Mouse (Mus musculus) ES-CJ7 (cell line): ENCODE measurements at regions not wholly inside any gene's neighbourhood (a gene's known extent, or its start where the extent isn't known, plus 50 kb on each side); places are given as distances from the start of the nearest gene placed in this dataset.
A peak's percentile ranks its signal among the peaks of the same experiment; 100 is the strongest.

Source experiments
- DNase-seq: peaks from one replicate; pipeline ENCODE4 v3.0.0; 2011; ENCODE audit warnings: low read depth, low spot score

DNA sequence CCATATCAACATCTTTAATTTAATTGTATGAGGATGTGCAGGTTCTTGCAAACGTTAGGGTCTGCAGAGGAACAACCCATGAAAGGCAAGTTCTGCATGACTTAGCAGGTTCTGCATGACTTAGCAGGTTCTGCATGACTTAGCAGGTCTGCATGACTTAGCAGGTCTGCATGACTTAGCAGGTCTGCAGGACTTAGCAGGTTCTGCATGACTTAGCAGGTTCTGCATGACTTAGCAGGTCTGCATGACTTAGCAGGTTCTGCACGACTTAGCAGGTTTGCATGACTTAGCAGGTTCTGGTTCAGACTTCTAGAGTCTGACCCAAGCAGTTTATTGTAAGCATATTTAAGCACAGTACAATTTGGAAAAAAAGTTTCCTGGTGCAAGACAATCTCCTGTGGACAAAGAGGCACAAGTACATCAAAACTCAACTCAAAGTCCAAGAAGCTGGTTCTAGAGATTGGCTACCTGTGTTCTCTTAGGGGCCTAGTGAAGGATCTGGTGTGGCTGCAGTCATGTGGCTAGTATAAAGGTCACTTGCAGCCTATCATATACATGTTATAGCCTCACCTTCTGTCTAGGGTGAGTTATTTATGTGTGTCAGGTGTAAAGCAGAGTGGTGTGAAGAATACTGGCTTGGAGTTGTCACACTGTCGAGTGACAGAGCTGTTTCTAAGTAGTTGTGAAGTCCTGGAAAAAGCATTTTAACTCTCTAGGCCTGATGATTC, 50.5 kb upstream of the Prdx6 start:
- DNase-seq: peak; percentile 37

DNA sequence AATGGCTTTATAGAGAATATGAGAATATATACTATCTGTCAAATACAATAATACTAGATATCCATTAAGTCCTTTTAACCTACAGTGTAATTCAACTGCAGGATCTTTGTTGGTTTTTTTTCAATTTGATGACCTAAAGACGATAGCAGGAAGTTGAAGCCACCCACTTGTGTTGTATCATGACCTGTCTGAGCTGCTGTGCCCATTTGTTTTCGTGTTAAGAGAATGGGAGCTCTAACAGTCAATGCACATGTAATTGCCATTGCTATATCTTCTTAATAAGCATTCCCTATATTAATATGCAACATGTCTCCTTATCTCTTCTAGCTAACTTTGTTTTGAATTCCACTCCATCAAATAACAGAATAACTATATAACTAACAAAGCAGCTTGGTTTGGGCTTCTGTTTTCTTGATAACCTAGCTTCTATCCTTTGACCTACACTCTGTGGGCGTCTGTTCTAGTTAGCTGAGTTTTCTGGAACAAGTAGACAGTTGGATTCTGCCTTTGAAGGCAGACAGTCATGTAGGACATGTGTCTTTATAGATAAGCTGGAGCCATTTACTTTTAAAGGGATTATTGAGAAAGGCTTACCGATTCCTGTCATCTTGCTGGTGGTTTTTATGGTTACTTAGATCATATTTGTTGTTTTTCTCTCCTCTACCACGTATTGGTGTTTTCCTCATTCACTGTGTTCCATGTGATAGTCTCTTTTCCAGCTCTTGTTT, 55.9 kb upstream of the Prdx6 start:
- DNase-seq: no peak

DNA sequence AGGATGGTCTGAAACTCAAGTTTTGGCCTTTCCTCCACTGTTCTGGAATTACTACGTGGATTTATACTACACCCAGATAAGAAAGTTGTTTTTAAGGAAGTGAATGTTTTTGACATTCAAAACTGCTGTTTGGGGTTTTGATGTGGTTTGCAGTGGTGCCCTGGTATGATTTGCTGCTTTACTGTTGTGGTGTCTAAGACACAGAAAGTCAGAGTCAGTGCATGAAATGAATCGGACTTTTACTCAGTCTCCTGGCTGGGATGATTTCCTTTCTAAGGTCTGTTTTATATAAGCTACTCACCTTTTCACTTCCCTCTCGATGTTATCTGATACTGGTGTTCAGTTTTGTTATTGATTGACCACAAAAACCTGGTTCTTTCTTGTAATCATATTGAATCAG, 58.2 kb upstream of the Prdx6 start:
- DNase-seq: no peak

DNA sequence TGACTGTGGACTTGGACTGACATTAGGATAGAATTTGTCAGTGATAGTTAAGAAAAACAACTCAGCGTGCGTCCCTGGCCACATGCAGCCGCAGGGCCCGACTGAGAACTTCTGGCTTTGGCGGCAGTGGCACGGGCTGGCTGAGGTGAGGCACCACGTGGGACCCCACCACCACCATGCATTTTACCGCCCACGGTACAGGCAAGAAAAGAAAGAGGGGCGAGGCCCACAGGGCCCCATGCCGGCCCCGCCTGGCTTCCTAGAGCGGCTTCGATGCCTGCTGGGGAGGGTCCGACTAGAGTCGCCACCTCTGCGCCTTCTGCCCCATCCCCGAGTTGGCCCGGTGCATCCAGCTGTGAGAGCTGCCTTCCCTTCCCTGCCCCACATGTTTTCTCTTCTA, 63.1 kb upstream of the Prdx6 start:
- DNase-seq: peak; percentile 50

DNA sequence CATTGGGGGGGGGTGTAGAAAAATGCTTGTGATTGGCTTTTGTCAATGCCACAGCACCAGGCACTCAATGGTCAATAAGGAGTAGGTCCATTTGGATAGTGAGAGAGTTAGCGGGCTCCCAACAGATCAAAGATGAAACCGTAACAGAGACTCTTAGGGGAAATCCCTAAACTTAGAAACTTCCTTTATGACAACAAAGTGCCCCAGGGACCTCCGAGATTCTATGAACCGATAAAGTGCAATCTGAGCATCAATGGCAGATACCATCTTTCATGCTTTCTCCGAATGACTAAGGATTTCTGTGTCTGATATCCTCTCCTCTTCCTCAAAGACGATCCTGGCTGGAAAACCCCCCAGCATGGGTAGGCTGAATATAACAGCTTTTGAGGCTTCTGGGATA, 70.7 kb upstream of the Prdx6 start:
- no peak for DNase-seq

DNA sequence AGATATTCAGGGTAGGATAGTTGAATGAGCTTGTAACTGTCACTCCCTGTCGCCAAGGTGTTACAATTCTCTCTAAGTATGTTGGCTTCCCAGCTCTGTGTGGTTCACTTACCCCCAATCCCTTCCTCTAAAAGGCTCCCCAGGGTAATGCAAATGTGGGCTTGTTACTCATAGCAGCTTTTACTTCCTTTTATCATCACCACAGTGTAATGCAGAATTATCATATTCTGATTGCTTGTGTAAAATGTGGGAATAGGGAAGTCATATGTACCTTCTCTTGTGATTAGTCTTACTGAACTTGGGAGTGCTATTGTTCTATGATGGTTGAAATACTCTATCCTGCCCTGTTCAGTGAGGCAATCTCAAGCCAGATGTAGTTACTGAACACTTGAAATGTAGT, 66.0 kb upstream of the Tnfsf4 start:
- no peak for DNase-seq

DNA sequence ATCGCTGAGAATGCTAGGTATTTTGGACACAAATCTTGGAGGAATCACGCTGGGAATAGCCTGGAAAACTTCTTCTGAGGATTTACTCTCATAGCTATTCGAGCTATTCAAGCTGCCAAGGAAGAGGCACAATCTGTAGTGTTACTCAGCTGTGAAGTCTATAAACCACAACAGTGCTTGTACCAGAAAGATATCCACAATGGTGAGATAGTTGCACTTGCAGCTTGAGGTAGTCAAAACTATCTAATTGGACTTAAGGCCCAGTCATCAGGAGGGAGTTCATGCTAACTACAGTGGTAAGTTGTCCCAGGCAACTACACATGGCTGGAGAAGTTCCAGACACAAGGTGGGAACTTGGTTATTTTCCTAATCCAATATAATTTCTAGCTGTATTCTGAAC, 62.1 kb upstream of the Tnfsf4 start:
- no peak for DNase-seq

DNA sequence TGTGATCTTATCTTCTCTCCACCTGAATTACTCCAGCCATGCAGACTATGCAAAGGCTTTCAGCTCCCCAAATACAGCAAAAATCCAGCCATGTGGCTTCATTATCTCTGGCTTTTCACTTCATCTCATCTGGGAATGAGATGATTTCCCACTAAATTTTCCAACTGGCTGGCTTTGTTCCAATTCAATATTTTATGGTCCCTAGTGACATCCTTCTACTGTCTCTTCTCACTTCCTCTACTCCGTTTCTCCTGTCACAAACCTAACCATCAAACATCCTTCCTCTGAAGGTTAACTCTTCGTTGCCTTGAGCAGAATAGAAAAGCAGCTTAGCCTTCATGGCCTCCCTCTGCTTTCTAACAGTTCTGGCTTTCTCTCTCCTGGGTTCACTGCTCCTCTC, 50.1 kb upstream of the Tnfsf4 start:
- DNase-seq: no peak
